Mouse (Mus musculus) megakaryocyte, embryonic 14.5 days (primary cell): ENCODE measurements at regions not wholly inside any gene's neighbourhood (a gene's known extent, or its start where the extent isn't known, plus 50 kb on each side); places are given as distances from the start of the nearest gene placed in this dataset.

ENCODE experiments used
- H3K27me3 ChIP-seq: replicated peaks from 2 replicates; pipeline ENCODE3; 2012; ENCODE audit warnings: inconsistent platforms
- H3K36me3 ChIP-seq: replicated peaks from 2 replicates; pipeline ENCODE3; 2012; ENCODE audit warnings: low read length, inconsistent platforms, mixed read lengths
- H3K4me1 ChIP-seq: 2 replicates; pipeline ENCODE4 v1.6.1; 2012; ENCODE audit warnings: inconsistent platforms
- H3K4me3 ChIP-seq: replicated peaks from 2 replicates; pipeline ENCODE3; 2012; ENCODE audit warnings: moderate library complexity, mild to moderate bottlenecking, inconsistent platforms
- H3K9me3 ChIP-seq: 2 replicates; pipeline ENCODE4 v1.6.1; 2012; ENCODE audit warnings: inconsistent platforms
- FLI1 ChIP-seq: IDR thresholded peaks from 2 replicates; pipeline ENCODE4 v1.6.1; 2012; ENCODE audit warnings: low read length, inconsistent platforms, mixed read lengths
- GATA1 ChIP-seq: IDR thresholded peaks from 3 replicates; pipeline ENCODE4 v1.6.1; 2012; ENCODE audit warnings: mixed read lengths, low read length, inconsistent platforms, borderline replicate concordance

- no peak for TF ChIP-seq FLI1
- TF ChIP-seq GATA1 = no peak
- peaks cover 46% of the 10 kb centered on the region for H3K4me1 ChIP-seq
- no peaks in the 10 kb centered on the region for H3K27me3 ChIP-seq
- peaks cover 22% of the 10 kb centered on the region for H3K9me3 ChIP-seq
- H3K4me3 ChIP-seq = no peak overlapping the region
- H3K36me3 ChIP-seq = peaks cover 16% of the 10 kb centered on the region
Measured at GRCm38 (mm10) chr10:111416611-111417130, 56.4 kb upstream of the Nap1l1 start.

- Histone ChIP-seq H3K4me1 (peaks cover 56% of the 10 kb centered on the region), H3K36me3 (peaks cover 11% of the 10 kb centered on the region), H3K9me3 (peaks cover 16% of the 10 kb centered on the region), H3K27me3 (no peaks in the 10 kb centered on the region), H3K4me3 (no peak overlapping the region)
- TF ChIP-seq FLI1 (no peak), GATA1 (no peak)
Measured at GRCm38 (mm10) chr10:111419375-111420194, 53.4 kb upstream of the Nap1l1 start.

- Histone ChIP-seq H3K4me3 (no peak overlapping the region), H3K27me3 (no peaks in the 10 kb centered on the region), H3K36me3 (peaks cover 4% of the 10 kb centered on the region), H3K9me3 (peaks cover 9% of the 10 kb centered on the region), H3K4me1 (peaks cover 53% of the 10 kb centered on the region)
- TF ChIP-seq FLI1 (no peak), GATA1 (no peak)
Measured at GRCm38 (mm10) chr10:111420195-111420838, 52.7 kb upstream of the Nap1l1 start.

- H3K4me1 ChIP-seq = peaks cover 59% of the 10 kb centered on the region
- H3K4me3 ChIP-seq = peak overlapping the region; percentile 78
- no peaks in the 10 kb centered on the region for H3K27me3 ChIP-seq
- peaks cover 3% of the 10 kb centered on the region for H3K36me3 ChIP-seq
- H3K9me3 ChIP-seq = peaks cover 8% of the 10 kb centered on the region
- TF ChIP-seq FLI1 = no peak
- TF ChIP-seq GATA1 = no peak
Measured at GRCm38 (mm10) chr10:111422057-111422456, 51.0 kb upstream of the Nap1l1 start.

GRCm38 (mm10) chr10:111422649-111423048 is 50.4 kb upstream of the Nap1l1 start:
- peaks cover 3% of the 10 kb centered on the region for H3K36me3 ChIP-seq
- no peaks in the 10 kb centered on the region for H3K27me3 ChIP-seq
- peaks cover 4% of the 10 kb centered on the region for H3K9me3 ChIP-seq
- peaks cover 59% of the 10 kb centered on the region for H3K4me1 ChIP-seq
- TF ChIP-seq FLI1 (no peak), GATA1 (no peak)
- peak overlapping the region; percentile 88 for H3K4me3 ChIP-seq
